Mouse (Mus musculus): Measurements from ENCODE around the gene Zbtb45. TPM values are rescaled to one million over a fixed set of nuclear protein-coding genes. Genes with fewer than 3 reads are reported as not detected.

Zbtb45 gene
- polyA plus RNA-seq, 1 experiment from 2014 or later, result 34.4 TPM

- 0 out of 2 replicates have a peak overlapping the region, but pooled peaks have one; percentile 9 for H3K4me3 ChIP-seq
- WGBS, result 90% methylated on average over 4 of the region's 4 CpGs
- H3K27ac ChIP-seq, result no peak overlapping the region
- no peak for DNase-seq (ENCODE audit: low spot score)
- peaks cover 84% of the 10 kb centered on the region for H3K36me3 ChIP-seq
- no peaks in the 10 kb centered on the region for H3K27me3 ChIP-seq (ENCODE audit: insufficient read depth, poor library complexity, severe bottlenecking)
- peaks cover 40% of the 10 kb centered on the region for H3K4me1 ChIP-seq (replicated peaks)
- no peaks in the 10 kb centered on the region for H3K9me3 ChIP-seq
Observed at GRCm38 (mm10) chr7:13028986-13029385, 19.2 kb upstream of the Zbtb45 start.

- H3K27me3 ChIP-seq (ENCODE audit: insufficient read depth, poor library complexity, severe bottlenecking), result no peaks in the 10 kb centered on the region
- DNase-seq (ENCODE audit: low spot score), result no peak
- H3K9me3 ChIP-seq, result no peaks in the 10 kb centered on the region
- peak overlapping the region; percentile 99 for H3K27ac ChIP-seq
- H3K4me1 ChIP-seq (replicated peaks), result peaks cover 32% of the 10 kb centered on the region
- H3K36me3 ChIP-seq, result peaks cover 55% of the 10 kb centered on the region
- peak overlapping the region; percentile 97 for H3K4me3 ChIP-seq
- WGBS, result 36% methylated on average over 4 of the region's 4 CpGs
Observed at GRCm38 (mm10) chr7:13025511-13026112, 15.8 kb upstream of the Zbtb45 start.

DNA sequence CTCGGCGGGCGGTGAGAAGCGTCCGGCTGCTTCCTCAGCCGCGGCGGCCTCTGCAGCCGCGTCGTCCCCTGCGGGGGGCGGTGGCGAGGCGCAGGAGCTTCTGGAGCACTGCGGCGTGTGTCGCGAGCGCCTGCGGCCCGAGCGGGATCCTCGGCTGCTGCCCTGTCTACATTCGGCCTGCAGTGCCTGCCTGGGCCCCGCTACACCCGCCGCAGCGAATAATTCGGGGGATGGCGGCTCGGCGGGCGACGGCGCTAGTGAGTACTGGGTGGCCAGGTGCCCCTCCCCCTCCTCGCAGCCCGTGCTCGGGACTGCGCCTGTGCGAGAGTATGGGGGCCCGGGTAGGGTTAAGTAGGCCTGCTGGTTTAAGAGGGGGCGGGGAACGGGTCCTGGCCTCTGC, 15.0 kb upstream of the Zbtb45 start:
- 0% methylated on average over 44 of the region's 44 CpGs for WGBS
- DNase-seq (ENCODE audit: low spot score), result peak; percentile 83

GRCm38 (mm10) chr7:13023928-13024731, 14.3 kb upstream of the Zbtb45 start:
- peaks cover 41% of the 10 kb centered on the region for H3K36me3 ChIP-seq
- DNase-seq (ENCODE audit: low spot score), result peak; percentile 97
- peaks cover 32% of the 10 kb centered on the region for H3K4me1 ChIP-seq (replicated peaks)
- H3K27me3 ChIP-seq (ENCODE audit: insufficient read depth, poor library complexity, severe bottlenecking), result no peaks in the 10 kb centered on the region
- peak overlapping the region; percentile 99 for H3K27ac ChIP-seq
- WGBS, result under 1% methylated on average over 91 of the region's 95 CpGs
- peak overlapping the region; percentile 97 for H3K4me3 ChIP-seq
- no peaks in the 10 kb centered on the region for H3K9me3 ChIP-seq

More for the DNA sequence above, 15.0 kb upstream of the Zbtb45 start:
- H3K36me3 ChIP-seq, result peaks cover 47% of the 10 kb centered on the region
- H3K4me1 ChIP-seq (replicated peaks), result peaks cover 32% of the 10 kb centered on the region
- peak overlapping the region; percentile 97 for H3K4me3 ChIP-seq
- H3K9me3 ChIP-seq, result no peaks in the 10 kb centered on the region
- H3K27ac ChIP-seq, result peak overlapping the region; percentile 99
- no peaks in the 10 kb centered on the region for H3K27me3 ChIP-seq (ENCODE audit: insufficient read depth, poor library complexity, severe bottlenecking)

- H3K27ac ChIP-seq, result peak overlapping the region; percentile 99
- no peaks in the 10 kb centered on the region for H3K9me3 ChIP-seq
- no peaks in the 10 kb centered on the region for H3K27me3 ChIP-seq (ENCODE audit: insufficient read depth, poor library complexity, severe bottlenecking)
- peaks cover 32% of the 10 kb centered on the region for H3K4me1 ChIP-seq (replicated peaks)
- H3K36me3 ChIP-seq, result peaks cover 29% of the 10 kb centered on the region
- H3K4me3 ChIP-seq, result peak overlapping the region; percentile 97
- peak; percentile 92 for DNase-seq (ENCODE audit: low spot score)
- WGBS, result 4% methylated on average over 31 of the region's 31 CpGs
Observed at GRCm38 (mm10) chr7:13022773-13023535, 13.1 kb upstream of the Zbtb45 start.

GRCm38 (mm10) chr7:13015217-13015616, 5.4 kb upstream of the Zbtb45 start:
- H3K36me3 ChIP-seq, result no peaks in the 10 kb centered on the region
- DNase-seq (ENCODE audit: low spot score), result no peak
- no peak overlapping the region for H3K27ac ChIP-seq
- H3K27me3 ChIP-seq (ENCODE audit: insufficient read depth, poor library complexity, severe bottlenecking), result no peaks in the 10 kb centered on the region
- 91% methylated on average over 1 of the region's 1 CpGs for WGBS
- no peak overlapping the region for H3K4me3 ChIP-seq
- peaks cover 12% of the 10 kb centered on the region for H3K4me1 ChIP-seq (replicated peaks)
- no peaks in the 10 kb centered on the region for H3K9me3 ChIP-seq

DNA sequence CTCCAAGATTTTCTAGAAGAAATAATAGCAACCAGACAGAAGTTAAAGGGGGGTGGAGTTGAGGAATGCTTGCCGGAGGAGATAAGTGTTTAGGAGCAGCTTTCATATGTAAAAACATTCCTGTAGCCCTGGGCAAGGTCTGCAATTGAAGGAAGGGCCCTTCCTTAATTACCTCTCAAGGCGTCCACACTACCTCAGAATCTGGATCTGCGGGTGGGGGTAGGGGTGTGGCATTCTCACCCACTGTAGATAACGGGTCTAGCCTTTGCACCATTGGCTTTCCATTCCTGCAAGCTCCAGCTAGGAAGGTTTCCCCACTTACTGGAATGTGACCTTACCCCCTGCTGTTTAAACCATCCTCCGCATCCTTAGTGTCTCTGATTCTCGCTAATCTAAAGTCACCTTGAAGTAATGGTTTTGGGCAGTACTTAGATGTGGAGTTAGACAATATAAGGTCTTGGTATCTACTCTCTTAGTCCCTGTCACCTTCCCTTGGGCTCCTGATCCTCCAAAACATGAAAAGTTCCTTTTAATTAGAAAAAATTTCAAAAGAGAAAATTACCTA, 4.5 kb upstream of the Zbtb45 start:
- 33% methylated on average over 6 of the region's 6 CpGs for WGBS
- H3K27me3 ChIP-seq (ENCODE audit: insufficient read depth, poor library complexity, severe bottlenecking), result no peaks in the 10 kb centered on the region
- H3K4me1 ChIP-seq (replicated peaks), result peaks cover 13% of the 10 kb centered on the region
- H3K36me3 ChIP-seq, result no peaks in the 10 kb centered on the region
- no peak overlapping the region for H3K4me3 ChIP-seq
- no peak overlapping the region for H3K27ac ChIP-seq
- H3K9me3 ChIP-seq, result 0 out of 2 replicates have a peak, but pooled peaks cover 3% of the 10 kb centered on the region
- DNase-seq (ENCODE audit: low spot score), result no peak

DNA sequence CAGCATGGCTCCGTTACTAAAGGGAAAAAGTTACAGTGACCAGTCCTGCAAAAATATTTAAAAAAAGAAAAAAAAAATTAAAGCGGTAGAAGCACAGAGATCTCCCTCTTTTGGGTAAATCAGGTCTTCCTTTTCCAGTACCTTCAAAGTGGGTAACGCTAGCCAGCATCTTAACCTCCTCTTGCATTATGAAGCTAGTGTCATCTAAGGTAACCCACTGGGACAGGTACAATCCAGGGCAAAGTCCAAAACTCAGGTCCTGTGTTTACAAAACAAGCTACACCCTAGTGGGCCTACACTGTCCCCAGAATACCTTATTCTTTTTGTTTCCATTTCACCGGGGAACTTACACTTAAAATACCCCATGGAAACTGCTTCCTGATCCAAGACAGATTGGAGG, 3.8 kb upstream of the Zbtb45 start:
- WGBS, result 63% methylated on average over 4 of the region's 4 CpGs
- Histone ChIP-seq H3K27me3 (ENCODE audit: insufficient read depth, poor library complexity, severe bottlenecking) (peaks cover under 1% of the 10 kb centered on the region; the same call in 1 of the 2 replicates), H3K9me3 (0 out of 2 replicates have a peak, but pooled peaks cover 3% of the 10 kb centered on the region), H3K4me3 (no peak overlapping the region), H3K36me3 (no peaks in the 10 kb centered on the region), H3K4me1 (replicated peaks) (peaks cover 17% of the 10 kb centered on the region), H3K27ac (no peak overlapping the region)
- no peak for DNase-seq (ENCODE audit: low spot score)

DNA sequence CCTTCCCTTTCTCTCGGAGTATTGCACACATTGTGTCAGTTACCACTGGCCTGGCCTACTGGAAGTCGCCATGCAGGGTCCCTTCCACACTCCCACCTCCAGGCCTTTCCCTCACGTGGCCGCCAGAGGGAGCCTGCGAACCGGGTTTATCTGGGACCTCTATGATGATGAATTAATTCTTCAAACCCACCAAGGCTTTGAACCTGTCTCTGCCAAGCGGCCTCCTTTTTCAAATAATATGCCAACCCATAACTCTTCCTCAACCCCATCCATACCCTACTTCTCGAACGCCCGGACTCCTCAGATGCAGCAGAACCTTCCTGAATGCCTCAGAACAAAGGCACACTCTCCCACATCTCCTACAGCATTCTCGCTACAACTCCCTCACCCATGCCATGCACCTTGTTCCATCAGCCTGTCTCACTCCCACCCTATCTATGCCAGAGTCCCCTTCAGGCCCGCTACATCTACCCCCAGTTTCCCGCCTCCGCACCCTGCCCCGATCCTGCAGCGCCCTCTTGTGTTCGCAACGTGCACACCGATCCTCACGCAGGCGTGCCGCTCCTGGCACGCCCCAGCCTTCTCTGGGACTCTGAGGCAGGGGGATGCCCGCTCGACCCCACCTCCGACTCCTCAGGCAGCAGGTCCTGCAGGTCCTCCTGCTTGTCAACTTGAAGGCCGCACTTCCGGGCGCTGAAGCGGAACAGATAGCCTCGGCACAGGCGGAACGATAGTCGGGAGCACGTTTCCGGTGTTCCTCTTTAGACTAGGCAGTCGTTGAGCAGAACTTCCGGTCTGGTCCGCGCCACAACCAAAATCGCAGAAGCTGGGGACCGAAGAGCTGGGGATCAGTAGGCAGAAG, 460 bp downstream of the Zbtb45 start:
- Histone ChIP-seq H3K27ac (peak overlapping the region; percentile 93), H3K27me3 (ENCODE audit: insufficient read depth, poor library complexity, severe bottlenecking) (peaks cover 26% of the 10 kb centered on the region), H3K9me3 (0 out of 2 replicates have a peak, but pooled peaks cover 3% of the 10 kb centered on the region), H3K4me3 (peak overlapping the region; percentile 70), H3K4me1 (replicated peaks) (peaks cover 30% of the 10 kb centered on the region), H3K36me3 (peaks cover 35% of the 10 kb centered on the region)
- WGBS, result under 1% methylated on average over 42 of the region's 42 CpGs
- peak; percentile 98 for DNase-seq (ENCODE audit: low spot score)

GRCm38 (mm10) chr7:13007341-13008092, 2.3 kb downstream of the Zbtb45 start:
- WGBS, result 31% methylated on average over 57 of the region's 57 CpGs
- Histone ChIP-seq H3K36me3 (peaks cover 37% of the 10 kb centered on the region), H3K9me3 (0 out of 2 replicates have a peak, but pooled peaks cover 3% of the 10 kb centered on the region), H3K4me1 (replicated peaks) (peaks cover 30% of the 10 kb centered on the region), H3K4me3 (peak overlapping the region; percentile 70), H3K27ac (no peak overlapping the region), H3K27me3 (ENCODE audit: insufficient read depth, poor library complexity, severe bottlenecking) (peaks cover 26% of the 10 kb centered on the region)
- no peak for DNase-seq (ENCODE audit: low spot score)

GRCm38 (mm10) chr7:13006531-13006930, 3.3 kb downstream of the Zbtb45 start:
- 86% methylated on average over 10 of the region's 10 CpGs for WGBS
- Histone ChIP-seq H3K27me3 (ENCODE audit: insufficient read depth, poor library complexity, severe bottlenecking) (peaks cover 26% of the 10 kb centered on the region), H3K27ac (no peak overlapping the region), H3K4me1 (replicated peaks) (peaks cover 30% of the 10 kb centered on the region), H3K36me3 (peaks cover 37% of the 10 kb centered on the region), H3K9me3 (0 out of 2 replicates have a peak, but pooled peaks cover 3% of the 10 kb centered on the region), H3K4me3 (no peak overlapping the region)
- no peak for DNase-seq (ENCODE audit: low spot score)
